Mouse (Mus musculus): Measurements from ENCODE around the gene Mrpl58. TPM values are rescaled to one million over a fixed set of nuclear protein-coding genes. Genes with fewer than 3 reads are reported as not detected.

Mrpl58 gene
- polyA plus RNA-seq, 1 experiment: 18.0 TPM

DNA sequence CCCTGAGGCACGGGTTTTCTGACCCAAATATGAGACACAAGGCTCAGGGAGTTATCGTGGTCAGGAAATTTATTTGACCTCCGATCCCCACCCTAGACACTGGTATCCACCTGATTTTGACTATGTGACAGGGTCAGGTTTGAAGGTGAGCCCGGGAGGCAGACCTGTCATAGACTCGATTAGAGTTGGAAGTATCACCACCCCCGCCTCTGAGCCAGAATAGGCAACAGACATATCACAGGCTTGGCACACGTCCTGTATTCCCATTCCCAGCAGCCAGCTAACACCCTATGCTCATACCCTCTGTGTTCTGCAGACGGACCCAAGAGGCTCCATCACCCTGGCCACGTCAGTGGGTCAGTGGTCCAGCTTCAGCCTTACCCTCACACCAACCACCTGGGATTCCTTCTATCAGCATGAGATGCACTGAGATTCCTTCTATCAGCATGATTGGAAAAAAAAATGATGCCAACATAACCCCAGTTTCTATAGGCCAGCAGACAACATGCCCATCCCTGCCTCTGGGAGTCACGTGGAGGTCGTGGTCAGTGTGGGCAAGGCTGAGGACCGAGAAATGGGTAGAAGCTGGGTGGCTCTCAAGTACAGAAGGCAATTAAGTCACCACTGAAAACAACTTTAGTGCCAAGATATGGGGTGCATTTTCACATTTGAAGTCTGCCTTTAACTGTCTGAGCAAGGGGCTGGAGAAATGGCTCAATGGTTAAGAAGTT, 28.7 kb upstream of the Mrpl58 start:
- H3K36me3 ChIP-seq (ENCODE audit: control insufficient read depth, insufficient read depth, low read length): no peaks in the 10 kb centered on the region
- peaks cover 6% of the 10 kb centered on the region for H3K4me1 ChIP-seq (ENCODE audit: control insufficient read depth, insufficient read depth, low read length)
- no peak overlapping the region for H3K27ac ChIP-seq (ENCODE audit: control insufficient read depth, insufficient read depth, low read depth, low read length)
- H3K4me3 ChIP-seq (ENCODE audit: control insufficient read depth, low read depth, low read length): no peak overlapping the region
- H3K27me3 ChIP-seq (ENCODE audit: control insufficient read depth, insufficient read depth, low read length): no peaks in the 10 kb centered on the region
- TF ChIP-seq CTCF (IDR thresholded peaks at IDR 0.05; ENCODE audit: control insufficient read depth, insufficient read depth, insufficient replicate concordance, low read depth, low read length): no peak
- no peak for TF ChIP-seq POLR2A (IDR thresholded peaks at IDR 0.05; ENCODE audit: control insufficient read depth, low read depth, low read length)

DNA sequence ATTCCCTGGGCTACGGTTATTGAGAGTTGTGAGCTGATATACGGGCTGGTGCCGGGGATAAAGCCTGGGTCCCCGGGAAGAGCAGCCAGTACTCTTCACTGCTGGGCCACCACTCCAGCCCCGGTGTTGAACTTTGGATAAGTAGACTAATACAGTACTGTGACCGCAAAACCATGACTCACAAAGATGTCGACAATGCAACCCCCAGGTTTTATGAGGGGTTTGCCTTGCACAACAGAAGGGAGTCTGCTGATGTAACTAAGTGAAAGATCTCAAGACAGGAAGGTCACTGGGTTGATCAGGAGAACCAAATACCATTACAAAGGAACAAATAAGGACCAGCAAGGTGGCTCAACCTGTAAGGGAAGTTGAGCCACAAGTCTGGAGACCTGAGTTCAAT, 26.8 kb upstream of the Mrpl58 start:
- Histone ChIP-seq H3K27me3 (ENCODE audit: control insufficient read depth, insufficient read depth, low read length) (no peaks in the 10 kb centered on the region), H3K4me3 (ENCODE audit: control insufficient read depth, low read depth, low read length) (no peak overlapping the region), H3K4me1 (ENCODE audit: control insufficient read depth, insufficient read depth, low read length) (peaks cover 9% of the 10 kb centered on the region), H3K27ac (ENCODE audit: control insufficient read depth, insufficient read depth, low read depth, low read length) (no peak overlapping the region), H3K36me3 (ENCODE audit: control insufficient read depth, insufficient read depth, low read length) (no peaks in the 10 kb centered on the region)
- TF ChIP-seq CTCF (IDR thresholded peaks at IDR 0.05; ENCODE audit: control insufficient read depth, insufficient read depth, insufficient replicate concordance, low read depth, low read length) (no peak), POLR2A (IDR thresholded peaks at IDR 0.05; ENCODE audit: control insufficient read depth, low read depth, low read length) (no peak)

DNA sequence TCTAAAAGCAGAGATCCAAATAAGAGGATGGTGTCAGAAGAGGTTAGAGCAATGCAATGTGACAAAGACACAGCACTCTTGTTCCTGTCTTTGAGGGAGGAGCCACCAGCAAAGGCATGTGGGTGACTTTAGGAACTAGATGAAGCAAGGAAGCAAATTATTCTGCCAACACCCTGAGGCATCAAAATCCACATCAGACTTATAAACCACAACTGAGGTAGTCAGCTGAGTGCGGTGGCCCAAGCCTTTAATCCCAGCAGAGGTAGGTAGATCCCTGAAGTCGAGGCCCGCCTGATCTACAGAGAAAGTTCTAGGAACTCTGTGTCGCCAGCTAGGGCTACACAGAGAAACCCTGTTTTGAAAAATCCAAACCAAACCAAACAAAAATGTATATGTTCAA, 26.3 kb upstream of the Mrpl58 start:
- no peaks in the 10 kb centered on the region for H3K27me3 ChIP-seq (ENCODE audit: control insufficient read depth, insufficient read depth, low read length)
- H3K27ac ChIP-seq (ENCODE audit: control insufficient read depth, insufficient read depth, low read depth, low read length): no peak overlapping the region
- TF ChIP-seq POLR2A (IDR thresholded peaks at IDR 0.05; ENCODE audit: control insufficient read depth, low read depth, low read length): no peak
- no peak for TF ChIP-seq CTCF (IDR thresholded peaks at IDR 0.05; ENCODE audit: control insufficient read depth, insufficient read depth, insufficient replicate concordance, low read depth, low read length)
- no peaks in the 10 kb centered on the region for H3K36me3 ChIP-seq (ENCODE audit: control insufficient read depth, insufficient read depth, low read length)
- H3K4me1 ChIP-seq (ENCODE audit: control insufficient read depth, insufficient read depth, low read length): peaks cover 11% of the 10 kb centered on the region
- no peak overlapping the region for H3K4me3 ChIP-seq (ENCODE audit: control insufficient read depth, low read depth, low read length)

DNA sequence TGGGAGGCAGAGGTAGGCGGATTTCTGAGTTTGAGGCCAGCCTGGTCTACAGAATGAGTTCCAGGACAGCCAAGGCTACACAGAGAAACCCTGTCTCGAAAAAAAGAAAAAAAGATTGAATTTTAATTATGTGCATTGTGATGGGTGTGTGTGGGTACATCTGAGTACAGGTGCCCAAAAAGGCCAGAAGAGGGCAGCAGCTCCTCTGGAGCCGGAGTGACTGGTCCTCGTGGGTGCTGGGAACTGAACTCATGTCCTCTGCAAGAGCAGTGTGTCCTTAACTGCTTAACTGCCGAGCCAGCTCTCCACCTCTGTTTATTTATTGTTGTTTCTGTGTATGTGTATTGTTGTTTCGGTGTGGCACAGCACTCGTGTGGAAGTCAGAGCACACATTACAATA, 25.7 kb upstream of the Mrpl58 start:
- Histone ChIP-seq H3K27me3 (ENCODE audit: control insufficient read depth, insufficient read depth, low read length) (no peaks in the 10 kb centered on the region), H3K36me3 (ENCODE audit: control insufficient read depth, insufficient read depth, low read length) (no peaks in the 10 kb centered on the region), H3K4me1 (ENCODE audit: control insufficient read depth, insufficient read depth, low read length) (peaks cover 13% of the 10 kb centered on the region), H3K4me3 (ENCODE audit: control insufficient read depth, low read depth, low read length) (no peak overlapping the region), H3K27ac (ENCODE audit: control insufficient read depth, insufficient read depth, low read depth, low read length) (no peak overlapping the region)
- TF ChIP-seq POLR2A (IDR thresholded peaks at IDR 0.05; ENCODE audit: control insufficient read depth, low read depth, low read length) (no peak), CTCF (IDR thresholded peaks at IDR 0.05; ENCODE audit: control insufficient read depth, insufficient read depth, insufficient replicate concordance, low read depth, low read length) (no peak)

DNA sequence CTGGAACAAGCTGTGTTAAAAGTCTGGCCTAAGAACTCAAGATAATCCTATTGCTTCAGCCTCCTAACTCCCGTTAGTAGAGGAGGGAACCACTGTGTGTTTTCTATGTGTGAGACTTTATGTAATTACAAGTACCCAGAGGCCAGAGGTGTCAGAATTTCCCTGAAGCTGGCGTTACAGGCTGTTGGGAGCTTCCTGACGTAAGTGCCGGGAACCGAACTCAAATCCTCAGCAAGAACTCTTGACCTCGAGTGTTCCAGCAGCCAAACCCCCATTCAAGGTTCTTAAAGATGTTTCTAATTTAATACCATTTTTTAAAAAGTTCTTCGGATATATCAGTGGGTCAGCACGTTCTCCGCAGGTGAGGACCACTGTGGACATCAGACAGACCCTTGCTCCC, 22.3 kb upstream of the Mrpl58 start:
- Histone ChIP-seq H3K4me1 (ENCODE audit: control insufficient read depth, insufficient read depth, low read length) (peaks cover 7% of the 10 kb centered on the region; the same call in 1 of the 2 replicates), H3K36me3 (ENCODE audit: control insufficient read depth, insufficient read depth, low read length) (no peaks in the 10 kb centered on the region), H3K4me3 (ENCODE audit: control insufficient read depth, low read depth, low read length) (peak overlapping the region; percentile 74), H3K27ac (ENCODE audit: control insufficient read depth, insufficient read depth, low read depth, low read length) (peak overlapping the region; percentile 23; the same call in 1 of the 2 replicates), H3K27me3 (ENCODE audit: control insufficient read depth, insufficient read depth, low read length) (no peaks in the 10 kb centered on the region)
- no peak for TF ChIP-seq POLR2A (IDR thresholded peaks at IDR 0.05; ENCODE audit: control insufficient read depth, low read depth, low read length)
- no peak for TF ChIP-seq CTCF (IDR thresholded peaks at IDR 0.05; ENCODE audit: control insufficient read depth, insufficient read depth, insufficient replicate concordance, low read depth, low read length)

DNA sequence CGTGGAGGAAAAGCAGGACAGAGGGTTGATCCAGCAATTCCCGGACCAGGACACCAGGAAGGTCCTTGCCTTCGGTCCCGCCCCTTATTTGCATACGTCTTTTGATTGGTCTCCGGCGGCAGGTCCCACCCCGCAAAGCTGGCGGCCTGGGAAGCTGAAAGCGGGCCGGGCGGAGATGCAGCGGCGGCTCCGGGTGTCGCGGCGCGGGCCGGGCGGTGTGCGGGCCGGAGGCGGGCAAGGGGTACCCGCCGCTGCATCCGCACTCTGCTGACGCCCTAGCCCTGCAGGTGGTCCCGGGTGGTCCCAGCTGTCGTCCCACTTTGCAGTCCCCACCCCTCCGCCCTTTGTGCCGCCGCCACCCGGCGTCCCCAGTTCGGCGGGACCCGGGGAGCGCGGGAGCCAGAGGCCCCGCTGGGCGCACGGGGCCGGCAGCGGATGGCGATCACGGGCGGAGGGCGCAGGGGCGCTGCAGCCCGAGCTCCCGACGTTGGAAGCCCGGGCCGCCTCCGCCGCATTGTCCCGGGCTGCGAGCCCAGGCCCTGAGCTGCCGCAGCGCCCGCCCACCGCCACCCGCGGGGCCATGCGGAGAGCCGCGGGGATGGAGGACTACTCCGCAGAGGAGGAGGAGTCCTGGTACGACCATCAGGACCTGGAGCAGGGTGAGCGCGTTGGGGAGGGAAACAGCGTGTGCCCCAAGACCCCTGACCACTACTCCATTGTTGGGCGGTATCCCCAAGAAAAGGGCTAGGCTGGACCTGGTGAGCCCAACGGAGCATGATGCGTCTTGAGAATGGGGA, 21.6 kb upstream of the Mrpl58 start, which contains the start of gene Cdr2l:
Gene Cdr2l (plus strand): TSS at position 174 of the 797 bp plus-strand sequence.
- H3K27me3 ChIP-seq (ENCODE audit: control insufficient read depth, insufficient read depth, low read length): no peaks in the 10 kb centered on the region
- no peak for TF ChIP-seq CTCF (IDR thresholded peaks at IDR 0.05; ENCODE audit: control insufficient read depth, insufficient read depth, insufficient replicate concordance, low read depth, low read length)
- TF ChIP-seq POLR2A (IDR thresholded peaks at IDR 0.05; ENCODE audit: control insufficient read depth, low read depth, low read length): peak; percentile 46; the same call in 1 of the 2 replicates
- peak within 1 kb of the TSS; percentile 23; the same call in 1 of the 2 replicates for H3K27ac ChIP-seq (ENCODE audit: control insufficient read depth, insufficient read depth, low read depth, low read length)
- H3K4me3 ChIP-seq (ENCODE audit: control insufficient read depth, low read depth, low read length): peak within 1 kb of the TSS; percentile 74
- peaks cover 7% of the 10 kb centered on the region; the same call in 1 of the 2 replicates for H3K4me1 ChIP-seq (ENCODE audit: control insufficient read depth, insufficient read depth, low read length)
- no peaks in the 10 kb centered on the region for H3K36me3 ChIP-seq (ENCODE audit: control insufficient read depth, insufficient read depth, low read length)

DNA sequence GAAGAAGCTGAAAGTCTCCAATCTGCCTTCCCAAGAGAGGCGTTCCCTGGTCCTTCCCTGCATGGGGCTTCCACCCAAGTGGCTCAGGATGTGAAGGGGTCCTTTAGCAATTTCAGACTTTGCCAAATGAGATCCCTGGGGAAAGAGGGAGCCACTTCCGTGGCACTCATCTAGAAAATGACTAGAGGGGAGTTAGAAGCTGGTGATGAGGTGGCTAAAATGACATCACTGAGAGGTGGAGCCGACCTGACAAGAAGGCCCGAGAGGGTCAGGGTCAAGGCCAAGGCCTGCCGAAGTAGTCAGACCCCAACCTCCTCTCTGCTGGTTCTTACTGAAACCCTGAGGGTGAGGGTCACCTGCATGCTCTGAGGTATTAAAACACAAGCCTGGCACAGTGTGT, 20.7 kb upstream of the Mrpl58 start:
- TF ChIP-seq CTCF (IDR thresholded peaks at IDR 0.05; ENCODE audit: control insufficient read depth, insufficient read depth, insufficient replicate concordance, low read depth, low read length) (no peak), POLR2A (IDR thresholded peaks at IDR 0.05; ENCODE audit: control insufficient read depth, low read depth, low read length) (no peak)
- Histone ChIP-seq H3K27ac (ENCODE audit: control insufficient read depth, insufficient read depth, low read depth, low read length) (no peak overlapping the region), H3K36me3 (ENCODE audit: control insufficient read depth, insufficient read depth, low read length) (no peaks in the 10 kb centered on the region), H3K4me1 (ENCODE audit: control insufficient read depth, insufficient read depth, low read length) (peaks cover 7% of the 10 kb centered on the region; the same call in 1 of the 2 replicates), H3K27me3 (ENCODE audit: control insufficient read depth, insufficient read depth, low read length) (no peaks in the 10 kb centered on the region), H3K4me3 (ENCODE audit: control insufficient read depth, low read depth, low read length) (no peak overlapping the region)

Data from testis, adult 2 months (tissue).